Mouse (Mus musculus) small intestine, adult 2 months (tissue): ENCODE measurements around the gene Kctd19. TPM values are rescaled to one million over a fixed set of nuclear protein-coding genes. Genes with fewer than 3 reads are reported as not detected.
A peak's percentile ranks its signal among the peaks of the same experiment; 100 is the strongest.

Experiments used
- H3K27ac ChIP-seq: fragments of 200-500 bp; 2 replicates; pipeline ENCODE4 v1.5.1; 2012; ENCODE audit warnings: low read depth, low read length, control low read depth, inconsistent platforms; ENCODE audit not compliant: insufficient read depth
- H3K27me3 ChIP-seq: fragments of 200-500 bp; 2 replicates; pipeline ENCODE4 v1.6.1; 2012; ENCODE audit warnings: mild to moderate bottlenecking, moderate library complexity, low read length, inconsistent platforms; ENCODE audit not compliant: control insufficient read depth, insufficient read depth
- H3K36me3 ChIP-seq: fragments of 200-500 bp; 2 replicates; pipeline ENCODE4 v1.6.1; 2012; ENCODE audit warnings: mild to moderate bottlenecking, low read length, control low read depth, inconsistent platforms; ENCODE audit not compliant: control insufficient read depth, insufficient read depth
- H3K4me1 ChIP-seq: fragments of 200-500 bp; 2 replicates; pipeline ENCODE4 v1.6.1; 2012; ENCODE audit warnings: low read length, inconsistent platforms, mixed read lengths; ENCODE audit not compliant: control insufficient read depth, insufficient read depth, insufficient read length
- H3K4me3 ChIP-seq: fragments of 200-500 bp; 2 replicates; pipeline ENCODE4 v1.5.1; 2012; ENCODE audit warnings: low read depth, mild to moderate bottlenecking, control low read depth, inconsistent platforms, low read length, moderate library complexity
- CTCF ChIP-seq: fragments of 200-500 bp; IDR thresholded peaks from 2 replicates; pipeline ENCODE4 v1.5.1; 2012; ENCODE audit warnings: low read depth, mild to moderate bottlenecking, control low read depth, inconsistent platforms, low read length, moderate library complexity, mixed read lengths; ENCODE audit not compliant: insufficient replicate concordance, insufficient read length; ENCODE audit errors: extremely low read depth
- POLR2A ChIP-seq: fragments of 200-500 bp; IDR thresholded peaks from 2 replicates; pipeline ENCODE4 v1.6.1; 2012; ENCODE audit warnings: low read depth, mild to moderate bottlenecking, control low read depth, inconsistent platforms, low read length, moderate library complexity
- WGBS: fragments of 180-500 bp; shearing (Covaris S2); methylation state at CpG from one replicate; pipeline ENCODE4 v1.1.7; 2018; 5-methylcytosine and 5-hydroxymethylcytosine counted together
- polyA plus RNA-seq: library from polyadenylated mRNA; depleted of rRNA; stranded (reverse); fragments of >200 nt; gene quantifications from 2 replicates; pipeline ENCODE4 v1.2.3, GENCODE M21; 2012

Kctd19 gene
- polyA plus RNA-seq, 1 experiment = not detected

DNA sequence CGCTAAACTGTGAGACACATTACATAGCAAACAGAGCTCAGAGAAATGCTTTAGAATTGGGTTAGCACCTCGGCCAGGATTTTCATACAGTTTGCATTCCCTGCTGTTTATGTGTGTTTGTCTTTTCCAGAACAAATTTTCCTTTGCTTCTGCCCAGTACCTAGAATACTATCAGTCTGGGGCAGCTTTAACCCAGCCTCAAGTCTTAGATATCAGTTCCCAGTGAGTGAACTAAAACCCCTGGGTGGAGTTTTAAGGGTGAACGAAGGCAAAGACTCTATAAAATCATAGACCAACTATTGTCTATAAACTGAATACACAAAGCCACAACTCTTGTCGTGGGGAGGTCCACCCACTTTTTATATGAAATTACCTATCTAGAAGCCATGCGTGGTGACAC lies 35.3 kb upstream of the Kctd19 start:
- WGBS = 69% methylated on average over 5 of the region's 5 CpGs
- Histone ChIP-seq H3K27ac (no peak overlapping the region), H3K27me3 (peaks cover 2% of the 10 kb centered on the region; the same call in 1 of the 2 replicates), H3K4me1 (no peaks in the 10 kb centered on the region), H3K4me3 (no peak overlapping the region), H3K36me3 (no peaks in the 10 kb centered on the region)
- TF ChIP-seq POLR2A (no peak), CTCF (no peak)

DNA sequence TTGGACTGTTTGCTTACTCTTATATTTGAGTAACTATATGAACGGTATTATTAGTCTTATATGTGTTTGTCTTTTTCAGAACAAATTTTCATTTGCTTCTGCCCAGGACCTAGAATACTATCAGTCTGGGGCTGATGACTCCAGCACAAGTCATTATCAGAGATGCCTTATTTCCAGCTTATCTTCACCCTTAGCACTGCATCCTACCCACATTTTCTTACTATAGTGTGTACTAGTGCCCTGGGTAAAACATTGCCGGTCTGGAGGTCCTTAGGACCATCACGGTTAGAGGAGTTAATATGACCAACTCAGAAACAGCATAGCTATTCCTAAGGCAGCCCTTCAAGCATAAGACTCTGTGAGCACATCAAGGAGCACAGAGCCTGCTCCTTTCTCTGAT lies 34.9 kb upstream of the Kctd19 start:
- no peak overlapping the region for H3K27ac ChIP-seq
- H3K36me3 ChIP-seq = no peaks in the 10 kb centered on the region
- H3K4me1 ChIP-seq = no peaks in the 10 kb centered on the region
- 90% methylated on average over 3 of the region's 3 CpGs for WGBS
- H3K27me3 ChIP-seq = peaks cover 2% of the 10 kb centered on the region; the same call in 1 of the 2 replicates
- no peak overlapping the region for H3K4me3 ChIP-seq
- TF ChIP-seq CTCF (no peak), POLR2A (no peak)

DNA sequence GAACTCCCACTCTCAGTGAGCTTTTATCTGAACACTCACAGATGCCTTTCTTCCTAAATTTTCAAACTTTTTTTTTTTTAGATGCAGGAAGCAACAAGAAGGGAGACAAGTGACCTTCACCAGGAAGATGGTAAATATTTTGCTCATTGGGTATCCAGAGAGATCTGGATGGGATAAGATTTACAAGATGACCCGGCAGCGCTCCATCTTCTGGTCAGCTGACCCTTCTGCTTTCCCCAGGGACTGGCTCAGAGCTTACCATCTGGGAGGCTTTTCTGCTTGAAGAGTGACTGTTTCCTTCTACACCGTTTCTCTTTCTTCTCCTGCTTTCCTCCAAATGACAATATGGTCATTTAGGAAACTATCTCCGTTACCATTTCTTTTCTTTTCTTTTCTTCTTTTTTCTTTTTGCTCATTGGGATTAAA lies 32.8 kb upstream of the Kctd19 start:
- Histone ChIP-seq H3K36me3 (no peaks in the 10 kb centered on the region), H3K27ac (no peak overlapping the region), H3K4me1 (no peaks in the 10 kb centered on the region), H3K27me3 (peaks cover 2% of the 10 kb centered on the region; the same call in 1 of the 2 replicates), H3K4me3 (no peak overlapping the region)
- WGBS = 47% methylated on average over 4 of the region's 4 CpGs
- TF ChIP-seq CTCF (no peak), POLR2A (no peak)

DNA sequence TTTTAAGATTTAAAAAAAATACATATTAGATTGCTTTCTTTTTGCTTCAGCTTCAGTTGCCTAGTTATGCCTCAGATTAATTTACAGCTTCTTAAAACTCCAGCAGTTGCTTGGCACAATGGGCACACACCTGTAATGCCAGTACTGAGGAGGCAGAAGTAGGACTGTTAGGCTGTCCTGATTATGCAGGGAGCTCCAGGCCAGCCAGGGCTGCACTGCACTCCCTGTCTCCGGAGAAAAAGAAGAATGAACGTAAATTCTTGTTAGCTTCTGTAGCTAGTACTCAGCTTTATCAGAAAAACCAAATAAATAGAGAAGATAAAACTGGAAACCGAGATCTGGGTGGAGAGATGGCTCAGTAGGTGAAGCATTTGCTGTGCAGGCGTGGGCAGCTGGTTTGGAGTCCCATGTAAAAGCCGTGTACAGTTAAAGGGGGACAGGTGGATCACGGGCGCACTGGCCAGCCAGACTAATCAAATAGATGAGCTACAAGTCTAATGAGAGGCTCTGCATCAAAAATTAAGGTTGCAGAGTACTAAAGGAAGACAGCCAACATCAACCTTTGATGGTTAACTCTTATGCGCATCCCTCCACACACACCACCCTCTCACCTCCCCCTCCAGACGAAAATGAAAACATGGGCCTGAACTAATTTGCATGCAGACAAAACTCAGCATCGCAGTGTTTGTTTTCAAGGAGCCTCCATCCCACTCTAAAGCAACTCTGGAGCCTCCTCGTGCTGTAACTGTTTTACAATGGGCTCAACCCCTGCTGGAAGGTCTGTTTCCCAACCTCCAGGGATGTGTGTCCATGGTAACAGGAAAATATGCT lies 32.2 kb upstream of the Kctd19 start:
- 43% methylated on average over 11 of the region's 11 CpGs for WGBS
- no peaks in the 10 kb centered on the region for H3K27me3 ChIP-seq
- no peak overlapping the region for H3K4me3 ChIP-seq
- no peaks in the 10 kb centered on the region for H3K36me3 ChIP-seq
- no peaks in the 10 kb centered on the region for H3K4me1 ChIP-seq
- no peak overlapping the region for H3K27ac ChIP-seq
- TF ChIP-seq CTCF = no peak

DNA sequence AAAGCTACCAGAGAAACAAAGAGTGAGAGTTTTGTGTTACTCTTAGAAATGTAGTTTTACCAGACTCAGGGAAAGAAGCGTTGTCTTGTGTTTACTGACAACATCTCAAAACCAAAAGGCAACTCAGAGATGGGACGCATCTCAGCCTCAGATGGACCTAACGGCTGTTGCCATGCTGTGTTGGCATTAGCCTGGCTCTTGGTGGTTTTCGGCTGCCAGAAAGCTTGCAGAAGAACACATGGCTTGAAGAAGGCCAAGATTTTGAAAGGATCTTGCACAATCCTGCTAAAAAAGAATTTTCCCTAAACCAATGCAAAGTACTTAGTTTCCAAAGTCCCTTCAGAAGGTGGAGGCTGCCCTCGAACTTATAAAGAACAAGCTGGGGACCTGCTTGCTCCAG lies 29.4 kb upstream of the Kctd19 start:
- no peaks in the 10 kb centered on the region for H3K36me3 ChIP-seq

DNA sequence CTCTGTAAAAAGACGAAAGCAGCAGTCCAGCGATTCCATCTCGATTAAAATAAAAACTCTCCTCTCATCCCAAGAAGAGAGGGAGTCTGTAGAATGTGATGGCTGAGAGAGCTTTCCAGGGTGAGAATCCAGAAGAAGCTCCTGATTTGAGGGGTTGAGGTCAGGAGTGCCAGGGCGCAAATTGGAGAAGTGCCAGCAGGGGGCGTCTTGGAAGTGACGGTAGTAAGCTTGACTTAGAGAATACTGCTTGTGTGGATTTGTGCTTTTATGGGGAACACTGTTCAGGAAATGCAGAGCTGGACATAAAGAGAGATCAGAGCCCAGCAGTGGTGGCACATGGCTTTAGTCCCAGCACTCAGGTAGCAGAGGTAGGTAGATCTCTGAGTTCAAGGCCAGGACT lies 28.1 kb upstream of the Kctd19 start:
- Histone ChIP-seq H3K4me1 (peaks cover 8% of the 10 kb centered on the region; the same call in 1 of the 2 replicates), H3K4me3 (no peak overlapping the region), H3K27ac (no peak overlapping the region), H3K27me3 (0 out of 2 replicates have a peak, but pooled peaks cover 3% of the 10 kb centered on the region), H3K36me3 (no peaks in the 10 kb centered on the region)
- TF ChIP-seq POLR2A (no peak), CTCF (peak; percentile 56; the same call in 1 of the 2 replicates)
- WGBS = 13% methylated on average over 6 of the region's 6 CpGs

More for the DNA sequence above, 29.4 kb upstream of the Kctd19 start:
- Histone ChIP-seq H3K27ac (no peak overlapping the region), H3K4me1 (peaks cover 2% of the 10 kb centered on the region; the same call in 1 of the 2 replicates), H3K4me3 (no peak overlapping the region), H3K27me3 (0 out of 2 replicates have a peak, but pooled peaks cover 3% of the 10 kb centered on the region)
- TF ChIP-seq CTCF (no peak), POLR2A (no peak)
- 90% methylated on average over 5 of the region's 5 CpGs for WGBS

DNA sequence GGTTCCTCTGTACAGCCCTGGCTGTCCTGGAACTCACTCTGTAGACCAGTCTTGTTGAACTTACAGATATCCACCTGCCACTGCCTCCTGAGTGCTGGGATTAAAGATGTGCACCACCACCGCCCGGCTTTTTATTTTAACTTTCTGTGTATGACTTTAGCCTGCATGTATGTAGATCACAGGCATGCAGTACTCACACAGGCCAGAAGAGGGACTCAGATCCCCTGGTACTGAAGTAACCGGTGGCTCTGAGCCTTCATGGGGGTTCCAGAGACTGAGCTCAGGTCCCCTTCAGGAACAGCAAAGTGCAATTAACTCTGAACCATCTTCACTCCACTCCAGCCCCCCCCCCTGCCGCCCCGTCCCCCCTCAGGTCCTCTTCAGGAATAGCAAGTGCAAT lies 25.6 kb upstream of the Kctd19 start:
- Histone ChIP-seq H3K27ac (no peak overlapping the region), H3K27me3 (0 out of 2 replicates have a peak, but pooled peaks cover 3% of the 10 kb centered on the region), H3K4me3 (no peak overlapping the region), H3K4me1 (peaks cover 8% of the 10 kb centered on the region; the same call in 1 of the 2 replicates), H3K36me3 (no peaks in the 10 kb centered on the region)
- TF ChIP-seq CTCF (peak; percentile 30; the same call in 1 of the 2 replicates), POLR2A (no peak)
- WGBS = 62% methylated on average over 5 of the region's 5 CpGs
